Mouse (Mus musculus) MEL (cell line): ENCODE measurements around the gene Stt3b. TPM values are rescaled to one million over a fixed set of nuclear protein-coding genes. Genes with fewer than 3 reads are reported as not detected.

ENCODE experiments used
- DNase-seq: peaks from one replicate; pipeline ENCODE4 v3.0.0; 2011; ENCODE audit warnings: low read depth, low spot score
- H3K27ac ChIP-seq: 2 replicates; pipeline ENCODE4 v1.5.1; 2012; ENCODE audit warnings: low read depth, mild to moderate bottlenecking, control low read depth, low read length, moderate library complexity; ENCODE audit not compliant: control insufficient read depth
- H3K27me3 ChIP-seq, 2 experiments: fragments of 150-350 bp in 1 of 2; sonication (generic) in 1 of 2; 2 replicates each; pipeline ENCODE4 v1.6.1; 2012; ENCODE audit warnings: low read length in 2 of 2, mild to moderate bottlenecking in 2 of 2, improper control_type of control experiment in 1 of 2, moderate library complexity in 1 of 2; ENCODE audit not compliant: insufficient read depth in 2 of 2, control insufficient read depth in 1 of 2
- H3K36me3 ChIP-seq, 2 experiments: 2 replicates each; pipeline ENCODE4 v1.6.1; 2012 to 2014; ENCODE audit warnings: low read length in 2 of 2, improper control_type of control experiment in 1 of 2, inconsistent platforms in 1 of 2, mild to moderate bottlenecking in 1 of 2; ENCODE audit not compliant: insufficient read depth in 2 of 2, control insufficient read depth in 1 of 2
- H3K4me1 ChIP-seq, 2 experiments: fragments of 150-350 bp in 1 of 2; sonication (generic) in 1 of 2; 2 replicates each; pipeline ENCODE4 v1.6.1; 2012; ENCODE audit warnings: low read length in 2 of 2, improper control_type of control experiment in 1 of 2, mild to moderate bottlenecking in 1 of 2; ENCODE audit not compliant: insufficient read depth in 2 of 2, control insufficient read depth in 1 of 2
- H3K4me3 ChIP-seq, 2 experiments: fragments of 150-350 bp in 1 of 2; sonication (generic) in 1 of 2; 2 replicates each; pipeline ENCODE4 v1.5.1; 2012; ENCODE audit warnings: low read depth in 2 of 2, low read length in 2 of 2, mild to moderate bottlenecking in 2 of 2, moderate library complexity in 2 of 2, control low read depth in 1 of 2, improper control_type of control experiment in 1 of 2; ENCODE audit not compliant: control insufficient read depth in 1 of 2, insufficient read depth in 1 of 2
- H3K79me2 ChIP-seq: 2 replicates; pipeline ENCODE4 v1.6.1; 2012; ENCODE audit warnings: mild to moderate bottlenecking, low read length, moderate library complexity; ENCODE audit not compliant: control insufficient read depth, poor library complexity, insufficient read depth
- H3K9ac ChIP-seq: 2 replicates; pipeline ENCODE4 v1.6.1; 2012; ENCODE audit warnings: low read depth, mild to moderate bottlenecking, control low read depth, low read length, moderate library complexity; ENCODE audit not compliant: control insufficient read depth, poor library complexity, severe bottlenecking
- H3K9me3 ChIP-seq: fragments of 150-350 bp; sonication (generic); replicated peaks from 2 replicates; pipeline ENCODE4 v1.6.1; 2012; ENCODE audit warnings: mild to moderate bottlenecking, low read length, improper control_type of control experiment, moderate library complexity; ENCODE audit not compliant: insufficient read depth
- BHLHE40 ChIP-seq: IDR thresholded peaks from 2 replicates; pipeline ENCODE4 v1.6.1; 2012; ENCODE audit warnings: low read depth, mild to moderate bottlenecking, inconsistent platforms, low read length, improper control_type of control experiment, borderline replicate concordance
- CHD1 ChIP-seq: IDR thresholded peaks from 2 replicates; pipeline ENCODE4 v1.6.1; 2012; ENCODE audit warnings: low read depth, mild to moderate bottlenecking, inconsistent platforms, low read length, improper control_type of control experiment
- CHD2 ChIP-seq: IDR thresholded peaks from 2 replicates; pipeline ENCODE4 v1.6.1; 2011; ENCODE audit warnings: low read length, improper control_type of control experiment
- CTCF ChIP-seq, 3 experiments: IDR thresholded peaks in 2 of 3; conservative IDR thresholded peaks in 1 of 3; 2 replicates each; pipeline ENCODE4 v1.5.1; 2011 to 2012; ENCODE audit warnings: low read length in 3 of 3, low read depth in 2 of 3, mild to moderate bottlenecking in 2 of 3, improper control_type of control experiment in 1 of 3, inconsistent platforms in 1 of 3, mixed read lengths in 1 of 3, moderate library complexity in 1 of 3; ENCODE audit not compliant: control insufficient read depth in 1 of 3, insufficient read depth in 1 of 3, poor library complexity in 1 of 3, severe bottlenecking in 1 of 3
- EP300 ChIP-seq, 2 experiments: IDR thresholded peaks; 2 replicates each; pipeline ENCODE4 v1.6.1; 2011; ENCODE audit warnings: improper control_type of control experiment in 2 of 2, low read length in 2 of 2, low read depth in 1 of 2, mild to moderate bottlenecking in 1 of 2
- GATA1 ChIP-seq: IDR thresholded peaks from 2 replicates; pipeline ENCODE4 v1.6.1; 2011; ENCODE audit warnings: low read depth, low read length, improper control_type of control experiment
- KAT2A ChIP-seq: conservative IDR thresholded peaks from 2 replicates; pipeline ENCODE4 v1.6.1; 2012; ENCODE audit warnings: low read depth, low read length, improper control_type of control experiment, inconsistent platforms
- MAX ChIP-seq: IDR thresholded peaks from 2 replicates; pipeline ENCODE4 v1.6.1; 2011; ENCODE audit warnings: low read length, improper control_type of control experiment
- MAZ ChIP-seq: IDR thresholded peaks from 2 replicates; pipeline ENCODE4 v1.6.1; 2012; ENCODE audit warnings: low read depth, mild to moderate bottlenecking, inconsistent platforms, low read length, improper control_type of control experiment
- MXI1 ChIP-seq: IDR thresholded peaks from 2 replicates; pipeline ENCODE4 v1.6.1; 2011; ENCODE audit warnings: mild to moderate bottlenecking, low read depth, low read length, improper control_type of control experiment
- NELFE ChIP-seq: IDR thresholded peaks from 2 replicates; pipeline ENCODE4 v1.6.1; 2011; ENCODE audit warnings: low read depth, low read length, improper control_type of control experiment
- RAD21 ChIP-seq: IDR thresholded peaks from 2 replicates; pipeline ENCODE4 v1.6.1; 2011; ENCODE audit warnings: mild to moderate bottlenecking, low read depth, low read length, improper control_type of control experiment
- RCOR1 ChIP-seq: IDR thresholded peaks from 2 replicates; pipeline ENCODE4 v1.6.1; 2012; ENCODE audit warnings: low read depth, mild to moderate bottlenecking, inconsistent platforms, low read length, improper control_type of control experiment
- SMC3 ChIP-seq: IDR thresholded peaks from 2 replicates; pipeline ENCODE4 v1.6.1; 2011; ENCODE audit warnings: low read depth, low read length, improper control_type of control experiment
- TBP ChIP-seq: IDR thresholded peaks from 2 replicates; pipeline ENCODE4 v1.8.0; 2011; ENCODE audit warnings: low read depth, low read length, improper control_type of control experiment
- UBTF ChIP-seq: IDR thresholded peaks from 2 replicates; pipeline ENCODE4 v1.6.1; 2012; ENCODE audit warnings: low read depth, mild to moderate bottlenecking, inconsistent platforms, low read length, improper control_type of control experiment, moderate library complexity, borderline replicate concordance; ENCODE audit not compliant: insufficient read depth
- USF2 ChIP-seq, 2 experiments: IDR thresholded peaks; 2 replicates each; pipeline ENCODE4 v1.6.1; 2011 to 2012; ENCODE audit warnings: improper control_type of control experiment in 2 of 2, low read length in 2 of 2, borderline replicate concordance in 1 of 2, inconsistent platforms in 1 of 2, low read depth in 1 of 2, mild to moderate bottlenecking in 1 of 2; ENCODE audit not compliant: insufficient read depth in 1 of 2
- ZC3H11A ChIP-seq: IDR thresholded peaks from 2 replicates; pipeline ENCODE4 v1.6.1; 2012; ENCODE audit warnings: low read depth, mild to moderate bottlenecking, inconsistent platforms, low read length, improper control_type of control experiment
- ZMIZ1 ChIP-seq: IDR thresholded peaks from 2 replicates; pipeline ENCODE4 v1.6.1; 2012; ENCODE audit warnings: low read depth, mild to moderate bottlenecking, inconsistent platforms, low read length, improper control_type of control experiment, moderate library complexity
- ZNF384 ChIP-seq: IDR thresholded peaks from 2 replicates; pipeline ENCODE4 v1.6.1; 2012; ENCODE audit warnings: low read depth, mild to moderate bottlenecking, inconsistent platforms, low read length, improper control_type of control experiment
- polyA plus RNA-seq, 2 experiments: library from polyadenylated mRNA; stranded (reverse) in 1 of 2; unstranded in 1 of 2; fragments of >175 nt in 1 of 2; fragments of >200 nt in 1 of 2; gene quantifications; 2 replicates each; pipeline versions ENCODE4 v1.2.1 to v1.2.4; 2012; ENCODE audit warnings: low replicate concordance in 2 of 2, low read depth in 1 of 2; ENCODE audit not compliant: insufficient read length in 2 of 2, insufficient read depth in 1 of 2, missing spikeins in 1 of 2
- total RNA-seq: library from RNA; depleted of rRNA; stranded (reverse); fragments of 300-350 nt; gene quantifications from 2 replicates; pipeline ENCODE4 v1.2.3, GENCODE M21; 2012

Gene Stt3b
- total and polyA plus RNA-seq, 3 experiments = 81.9 to 263 (median 97.6) TPM

GRCm38 (mm10) chr9:115349741-115350512, 39.7 kb upstream of the Stt3b start:
- H3K27ac ChIP-seq = no peak overlapping the region
- H3K9me3 ChIP-seq = no peaks in the 10 kb centered on the region
- H3K9ac ChIP-seq = no peak overlapping the region
- no peak overlapping the region for H3K4me3 ChIP-seq
- TF ChIP-seq RAD21 (no peak), MAZ (no peak), TBP (no peak), KAT2A (no peak), SMC3 (no peak), RCOR1 (no peak), BHLHE40 (no peak), NELFE (no peak), CHD2 (no peak), CTCF (IDR thresholded peaks at IDR 0.05 in 2 of 3, conservative IDR thresholded peaks at IDR 0.05 in 1 of 3; ENCODE audit: control insufficient read depth in 1 of 3, insufficient read depth in 1 of 3, low read depth in 2 of 3, low read length in 3 of 3, poor library complexity in 1 of 3, severe bottlenecking in 1 of 3) (no peak), GATA1 (no peak), ZC3H11A (no peak), MXI1 (no peak), EP300 (IDR thresholded peaks at IDR 0.05; ENCODE audit: low read depth in 1 of 2, low read length in 2 of 2) (no peak), CHD1 (no peak), UBTF (no peak), ZMIZ1 (no peak), USF2 (IDR thresholded peaks at IDR 0.05; ENCODE audit: borderline replicate concordance in 1 of 2, insufficient read depth in 1 of 2, low read depth in 1 of 2, low read length in 2 of 2) (no peak), MAX (no peak), ZNF384 (no peak)
- H3K79me2 ChIP-seq = no peaks in the 10 kb centered on the region
- H3K36me3 ChIP-seq = no peaks in the 10 kb centered on the region
- DNase-seq = no peak
- H3K27me3 ChIP-seq = no peaks in the 10 kb centered on the region
- no peaks in the 10 kb centered on the region for H3K4me1 ChIP-seq

- H3K27ac ChIP-seq = no peak overlapping the region
- H3K4me3 ChIP-seq = no peak overlapping the region
- no peaks in the 10 kb centered on the region for H3K27me3 ChIP-seq
- H3K79me2 ChIP-seq = no peaks in the 10 kb centered on the region
- no peak for TF ChIP-seq KAT2A
- no peaks in the 10 kb centered on the region for H3K4me1 ChIP-seq
- no peaks in the 10 kb centered on the region for H3K36me3 ChIP-seq
- H3K9me3 ChIP-seq = no peaks in the 10 kb centered on the region
- DNase-seq = no peak
- H3K9ac ChIP-seq = no peak overlapping the region
Measured at GRCm38 (mm10) chr9:115349106-115349505, 38.9 kb upstream of the Stt3b start.
